Mouse (Mus musculus) B cell, adult 2 months (primary cell): ENCODE data around the gene Gm12794.
"Not testable (repeated sequence)": the region's sequence is repeated elsewhere in the genome, so short reads cannot be mapped to it uniquely, and the experiment has no call there.

Source experiments
- DNase-seq, 2 experiments: peaks; one replicate each; pipeline ENCODE4 v3.0.0; 2022

Gene Gm12794

DNA sequence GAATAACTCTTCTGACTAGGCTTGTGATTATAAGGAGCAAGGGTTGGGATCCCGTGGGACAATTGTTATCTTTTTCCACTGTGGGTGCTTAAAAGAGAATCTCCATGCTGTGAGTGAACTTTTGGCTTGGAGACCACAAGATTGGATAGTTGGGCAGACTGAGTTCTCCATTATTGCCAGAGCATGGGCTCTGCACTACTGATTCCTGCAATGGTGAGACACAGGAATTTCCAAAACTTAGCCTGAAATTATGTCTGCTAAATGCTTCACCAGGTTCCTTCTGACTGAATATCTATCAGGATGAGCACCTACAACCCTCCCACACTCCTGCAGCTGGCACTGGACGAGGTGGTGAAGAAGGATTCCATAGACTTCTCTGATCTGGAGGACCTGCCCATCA, at the start of gene Gm12794:
Gene Gm12794 (plus strand): TSS at position 301 of the 400 bp plus-strand sequence.
- DNase-seq: not testable (repeated sequence)

DNA sequence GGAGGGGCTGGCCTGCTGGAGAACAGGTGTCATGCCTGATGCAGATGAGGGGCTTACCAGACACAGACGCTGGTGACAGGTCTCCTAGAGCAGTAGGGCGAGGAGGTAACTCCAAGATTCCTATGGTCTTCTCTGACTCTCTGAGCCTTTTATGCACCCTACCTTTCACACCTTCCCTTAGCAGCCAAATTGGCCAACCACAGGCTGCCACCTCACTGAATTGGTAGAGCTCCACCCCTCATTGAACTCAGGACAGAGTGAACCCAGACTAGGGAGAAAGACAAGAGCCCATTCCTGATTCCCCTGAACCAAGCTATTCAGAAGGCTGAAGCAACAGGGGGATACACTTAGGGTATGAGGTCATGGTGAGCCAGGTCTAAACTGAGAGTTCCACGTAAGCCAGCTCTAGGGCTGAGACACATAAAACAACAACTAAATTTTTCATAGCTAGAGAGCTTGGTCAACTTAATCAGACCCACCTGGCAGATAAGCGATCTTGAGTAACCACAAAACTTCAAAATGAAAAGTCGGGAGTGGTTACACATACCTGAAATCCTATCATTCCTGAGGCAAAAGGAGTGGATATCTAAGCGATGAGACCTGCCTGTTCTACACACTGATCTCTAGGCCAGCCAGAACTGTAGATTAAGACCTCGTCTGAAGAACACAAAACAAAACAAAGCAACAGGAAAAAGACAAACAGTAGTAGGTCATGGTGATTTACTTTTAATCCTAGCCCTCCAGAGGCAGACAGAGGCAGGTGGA, 46.4 kb upstream of the Gm12794 start, which contains the start of gene C130073F10Rik:
Gene C130073F10Rik (minus strand): TSS at position 134 of the 765 bp plus-strand sequence.
- no peak for DNase-seq

DNA sequence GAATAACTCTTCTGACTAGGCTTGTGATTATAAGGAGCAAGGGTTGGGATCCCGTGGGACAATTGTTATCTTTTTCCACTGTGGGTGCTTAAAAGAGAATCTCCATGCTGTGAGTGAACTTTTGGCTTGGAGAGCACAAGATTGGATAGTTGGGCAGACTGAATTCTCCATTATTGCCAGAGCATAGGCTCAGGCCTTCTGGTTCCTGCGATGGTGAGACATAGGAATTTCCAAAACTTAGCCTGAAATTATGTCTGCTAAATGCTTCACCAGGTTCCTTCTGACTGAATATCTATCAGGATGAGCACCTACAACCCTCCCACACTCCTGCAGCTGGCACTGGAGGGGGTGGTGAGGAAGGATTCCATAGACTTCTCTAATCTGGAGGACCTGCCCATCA, 31.4 kb upstream of the Gm12794 start, which contains the start of gene Gm12800:
Gene Gm12800 (plus strand): TSS at position 301 of the 400 bp plus-strand sequence.
- DNase-seq: not testable (repeated sequence)

DNA sequence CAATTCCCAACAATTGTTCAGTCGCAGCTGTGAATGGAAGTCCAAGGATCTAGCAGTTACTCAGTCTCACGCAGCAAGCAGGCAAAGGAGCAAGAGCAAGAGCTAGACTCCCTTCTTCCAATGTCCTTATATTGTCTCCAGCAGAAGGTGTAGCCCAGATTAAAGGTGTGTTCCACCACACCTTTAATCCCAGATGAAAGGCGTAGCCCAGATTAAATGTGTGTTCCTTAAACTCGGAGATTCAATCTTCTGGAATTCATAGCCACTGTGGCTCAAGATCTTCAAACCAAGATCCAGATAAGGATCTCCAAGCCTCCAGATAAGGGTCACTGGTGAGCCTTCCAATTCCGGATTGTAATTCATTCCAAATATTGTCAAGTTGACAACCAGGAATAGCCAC, 40.7 kb downstream of the Gm12794 start, which contains the start of gene Gm12790:
Gene Gm12790 (minus strand): TSS at position 101 of the 400 bp plus-strand sequence.
- not testable (repeated sequence) for DNase-seq

DNA sequence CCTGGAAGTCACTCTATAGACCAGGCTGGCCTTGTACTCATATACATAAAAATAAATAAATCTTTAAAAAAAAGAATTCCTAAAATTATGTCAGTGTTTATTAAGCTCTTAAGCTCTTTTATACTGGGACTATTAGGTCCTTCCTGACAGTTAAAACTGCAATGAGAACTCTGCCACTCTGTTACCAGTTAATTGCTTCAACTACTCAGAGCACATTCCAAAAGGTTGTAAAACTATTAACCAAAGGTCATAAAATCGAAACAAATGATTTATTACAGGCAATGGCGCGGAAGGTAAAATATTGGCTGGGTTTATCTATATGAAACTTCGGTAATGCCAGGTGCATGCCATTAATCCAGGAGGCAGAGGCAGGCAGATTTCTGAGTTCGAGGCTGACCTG, 45.5 kb downstream of the Gm12794 start:
- DNase-seq: no peak

DNA sequence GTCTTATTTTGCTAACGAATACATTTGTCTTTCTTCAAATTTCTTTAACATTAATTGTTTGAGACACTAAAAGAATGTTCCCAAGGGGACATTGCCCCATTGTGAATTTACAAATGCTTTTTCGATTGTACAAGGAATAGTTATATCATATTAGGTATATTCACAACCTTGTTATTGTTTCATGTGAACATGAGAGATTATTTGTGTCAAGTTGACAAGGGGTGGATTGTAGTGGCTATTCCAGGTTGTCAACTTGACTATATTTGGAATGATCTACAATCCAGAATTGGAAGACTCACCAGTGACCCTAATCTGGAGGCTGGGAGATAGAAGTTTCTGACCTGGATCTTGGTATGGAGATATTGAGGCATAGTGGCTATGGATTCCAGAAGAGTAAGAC, 46.1 kb downstream of the Gm12794 start, which contains the start of gene Gm12789:
Gene Gm12789 (plus strand): TSS at position 301 of the 400 bp plus-strand sequence.
- not testable (repeated sequence) for DNase-seq
